Comparison of ENCODE assay signal across 25 mouse cellular contexts in genomic region chr9:76532403-76532802, GRCm38 (mm10). TPM values are rescaled to one million over a fixed set of nuclear protein-coding genes. Genes with fewer than 3 reads are reported as not detected.
"Had no signal": no experiment of that assay in that cellular context is flagged by ENCODE, and none has a peak within 500 bp of the region (broad histone marks: within the 10 kb centered on the region; RNA-seq: fewer than 3 reads in every experiment).

No protein-coding gene starts in this region.

- DNase-seq: cerebellum, adult 8-10 months; cerebellum, adult 9-10 months; cerebellum, adult 9-11 months; cerebellum, postnatal 25 days; cerebellum, postnatal 36 days; embryo, embryonic 11 days; forebrain, postnatal 0 days; gastrocnemius, adult 2 months; gastrocnemius, postnatal 10 days; gastrocnemius, postnatal 14 days; gastrocnemius, postnatal 25 days; gastrocnemius, postnatal 36 days; heart, adult 11 months; heart, adult 18-20 months; heart, adult 2 months had no signal

- ATAC-seq: forebrain, embryonic 13.5 days; forebrain, embryonic 14.5 days; forebrain, embryonic 15.5 days; forebrain, embryonic 16.5 days; forebrain, postnatal 0 days had no signal

RNA-seq across cellular contexts. Expression of gene Fam83b, which starts 34.5 kb away (rescaled TPM):
- total RNA-seq: common myeloid progenitor, adult 5-6 weeks; gastrocnemius, adult 18-20 months; gastrocnemius, adult 2 months; gastrocnemius, adult 8-10 months; gastrocnemius, postnatal 14 days; gastrocnemius, postnatal 25 days; gastrocnemius, postnatal 36 days; gastrocnemius, postnatal 4 days; granulocyte monocyte progenitor cell, adult 5-6 weeks had no signal
- polyA plus RNA-seq: erythroblast, embryonic 14.5 days; forebrain, embryonic 13.5 days; forebrain, embryonic 14.5 days; forebrain, embryonic 15.5 days; forebrain, embryonic 16.5 days; heart, adult 2 months had no signal
